32 mouse cellular contexts compared by ENCODE assay signal in the genomic region with DNA sequence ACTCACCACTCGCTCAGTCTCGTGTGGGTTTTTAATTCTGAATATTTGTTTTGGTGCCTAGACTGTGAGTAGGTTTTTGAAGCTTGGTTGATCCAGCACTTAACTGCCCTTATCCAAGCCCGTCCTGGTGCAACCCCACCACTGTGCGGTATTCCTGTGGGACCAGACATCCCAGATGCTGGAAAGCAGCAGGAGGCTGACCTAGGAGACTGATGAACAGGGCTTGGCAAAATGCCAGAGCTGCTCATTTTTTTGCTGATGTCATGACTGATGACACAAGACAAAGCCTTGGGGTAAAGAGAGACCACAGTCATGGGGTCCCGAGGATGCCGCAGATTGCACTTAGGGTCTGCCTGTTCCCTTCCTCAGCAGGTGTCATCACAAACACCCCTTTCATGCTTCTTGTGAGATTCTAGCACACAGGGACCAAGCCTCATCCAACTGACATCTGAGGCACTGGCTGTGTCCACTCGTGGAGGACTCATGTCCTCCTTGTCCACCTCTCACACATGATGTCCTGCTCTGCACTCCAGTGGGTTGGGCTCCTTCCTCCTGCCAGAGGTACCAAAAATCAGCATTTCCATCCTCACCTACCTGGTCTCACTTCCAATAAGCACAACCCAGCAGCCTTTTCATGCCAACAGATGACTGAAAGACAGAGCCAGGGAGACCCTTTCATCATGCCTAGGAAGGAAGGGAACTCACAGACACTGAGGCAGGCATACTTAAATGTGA. TPM values are rescaled to one million over a fixed set of nuclear protein-coding genes. Genes with fewer than 3 reads are reported as not detected.
DNase-seq lines count a peak whose midpoint lies in the region; ATAC-seq lines count a peak whose summit lies in the region.
"Had no signal": no experiment of that assay in that cellular context is flagged by ENCODE, and none has a peak within 500 bp of the region (broad histone marks: within the 10 kb centered on the region; RNA-seq: fewer than 3 reads in every experiment).

No protein-coding gene starts in this region.

- no peak overlapping the region for H3K4me2 ChIP-seq in heart, embryonic 11.5 days
- H3K4me2 ChIP-seq in midbrain, embryonic 11.5 days: no peak overlapping the region
- H3K4me2 ChIP-seq in midbrain, embryonic 13.5 days (replicated peaks): no peak overlapping the region
- H3K4me2 ChIP-seq: embryonic facial prominence, embryonic 13.5 days; forebrain, embryonic 12.5 days; heart, embryonic 12.5 days; heart, embryonic 15.5 days; hindbrain, embryonic 13.5 days had no signal

- no peaks in the 10 kb centered on the region for H3K9me3 ChIP-seq in heart, embryonic 10.5 days
- no peaks in the 10 kb centered on the region for H3K9me3 ChIP-seq in heart, embryonic 11.5 days (replicated peaks; ENCODE audit: control insufficient read depth, low read length)
- no peaks in the 10 kb centered on the region for H3K9me3 ChIP-seq in midbrain, embryonic 11.5 days (ENCODE audit: control insufficient read depth, low read length)
- no peaks in the 10 kb centered on the region for H3K9me3 ChIP-seq in midbrain, embryonic 13.5 days
- H3K9me3 ChIP-seq: embryonic facial prominence, embryonic 10.5 days; embryonic facial prominence, embryonic 13.5 days; forebrain, embryonic 12.5 days; heart, embryonic 15.5 days; hindbrain, embryonic 10.5 days; hindbrain, embryonic 13.5 days had no signal

- 0 out of 2 replicates have a peak, but pooled peaks cover 8% of the 10 kb centered on the region for H3K27me3 ChIP-seq in heart, embryonic 10.5 days (ENCODE audit: insufficient read depth, poor library complexity, severe bottlenecking)
- H3K27me3 ChIP-seq in heart, embryonic 11.5 days (ENCODE audit: control insufficient read depth, insufficient read depth, low read length): no peaks in the 10 kb centered on the region
- no peaks in the 10 kb centered on the region for H3K27me3 ChIP-seq in midbrain, embryonic 11.5 days (ENCODE audit: control insufficient read depth, insufficient read depth, low read length)
- H3K27me3 ChIP-seq in midbrain, embryonic 13.5 days: no peaks in the 10 kb centered on the region
- H3K27me3 ChIP-seq: embryonic facial prominence, embryonic 13.5 days; forebrain, embryonic 12.5 days; heart, embryonic 15.5 days; hindbrain, embryonic 13.5 days; Patski had no signal

- H3K4me3 ChIP-seq in heart, embryonic 10.5 days: no peak overlapping the region
- no peak overlapping the region for H3K4me3 ChIP-seq in heart, embryonic 11.5 days (ENCODE audit: low read depth, low read length)
- no peak overlapping the region for H3K4me3 ChIP-seq in midbrain, embryonic 11.5 days (ENCODE audit: low read depth, low read length)
- H3K4me3 ChIP-seq in midbrain, embryonic 13.5 days (replicated peaks): no peak overlapping the region
- H3K4me3 ChIP-seq: embryonic facial prominence, embryonic 10.5 days; embryonic facial prominence, embryonic 13.5 days; erythroblast, embryonic 14.5 days; forebrain, embryonic 12.5 days; gastrocnemius, adult 2 months; heart, embryonic 12.5 days; heart, embryonic 15.5 days; hindbrain, embryonic 10.5 days; hindbrain, embryonic 13.5 days had no signal

- no peak for ATAC-seq in heart, embryonic 11.5 days (replicated peaks; ENCODE audit: insufficient number of reproducible peaks, low FRiP score, low TSS enrichment)
- no peak for ATAC-seq in midbrain, embryonic 11.5 days (ENCODE audit: low FRiP score)
- ATAC-seq in midbrain, embryonic 13.5 days: no peak
- ATAC-seq in megakaryocyte progenitor cell, adult 5-6 weeks (replicated peaks; ENCODE audit: poor library complexity): no peak
- ATAC-seq: CD4-positive, CD25-positive, alpha-beta regulatory T cell, adult 4 months; forebrain, postnatal 0 days; hindbrain, embryonic 16.5 days; intestine, postnatal 0 days; Patski had no signal

- WGBS in heart, embryonic 10.5 days: 87% methylated on average over 7 of the region's 7 CpGs
- WGBS in heart, embryonic 11.5 days (ENCODE audit: insufficient replicate concordance): 75% methylated on average over 7 of the region's 7 CpGs
- 88% methylated on average over 7 of the region's 7 CpGs for WGBS in midbrain, embryonic 11.5 days
- 89% methylated on average over 7 of the region's 7 CpGs for WGBS in midbrain, embryonic 13.5 days

- no peak overlapping the region for H3K27ac ChIP-seq in heart, embryonic 10.5 days
- H3K27ac ChIP-seq in heart, embryonic 11.5 days (ENCODE audit: low read depth, low read length): no peak overlapping the region
- no peak overlapping the region for H3K27ac ChIP-seq in midbrain, embryonic 11.5 days (ENCODE audit: low read depth, low read length)
- no peak overlapping the region for H3K27ac ChIP-seq in midbrain, embryonic 13.5 days
- H3K27ac ChIP-seq: embryonic facial prominence, embryonic 10.5 days; embryonic facial prominence, embryonic 13.5 days; forebrain, embryonic 12.5 days; gastrocnemius, adult 2 months; heart, embryonic 15.5 days; hindbrain, embryonic 10.5 days; hindbrain, embryonic 13.5 days had no signal

- DNase-seq in heart, embryonic 10.5 days (ENCODE audit: low spot score): peak; percentile 61
- DNase-seq in midbrain, embryonic 11.5 days (ENCODE audit: low spot score, missing footprints): peak; percentile 57
- peak; percentile 9 for DNase-seq in adipocyte (ENCODE audit: low spot score)
- DNase-seq: adrenal gland, adult 2 months; adrenal gland, postnatal 14 days; cerebellum, adult 11-12 months; cerebellum, adult 8-10 months; cerebellum, postnatal 10 days; cerebellum, postnatal 36 days; embryo, embryonic 11 days; forebrain, postnatal 0 days; gastrocnemius, adult 2 months; gastrocnemius, postnatal 14 days; heart, adult 18-20 months; heart, postnatal 10 days; heart, postnatal 36 days had no signal

- H3K9ac ChIP-seq in heart, embryonic 11.5 days (ENCODE audit: low read depth, low read length): no peak overlapping the region
- H3K9ac ChIP-seq in midbrain, embryonic 11.5 days (ENCODE audit: low read length): no peak overlapping the region
- no peak overlapping the region for H3K9ac ChIP-seq in midbrain, embryonic 13.5 days (replicated peaks)
- H3K9ac ChIP-seq: embryonic facial prominence, embryonic 13.5 days; forebrain, embryonic 12.5 days; forebrain, postnatal 0 days; heart, embryonic 12.5 days; heart, embryonic 15.5 days; hindbrain, embryonic 13.5 days had no signal

- no peaks in the 10 kb centered on the region for H3K4me1 ChIP-seq in heart, embryonic 10.5 days
- no peaks in the 10 kb centered on the region for H3K4me1 ChIP-seq in heart, embryonic 11.5 days (ENCODE audit: control insufficient read depth, insufficient read depth, low read length)
- no peaks in the 10 kb centered on the region for H3K4me1 ChIP-seq in midbrain, embryonic 11.5 days (ENCODE audit: control insufficient read depth, insufficient read depth, low read length)
- no peaks in the 10 kb centered on the region for H3K4me1 ChIP-seq in midbrain, embryonic 13.5 days (replicated peaks)
- H3K4me1 ChIP-seq: forebrain, embryonic 12.5 days; heart, embryonic 12.5 days; heart, embryonic 15.5 days; hindbrain, embryonic 10.5 days; hindbrain, embryonic 13.5 days had no signal

- H3K36me3 ChIP-seq in heart, embryonic 10.5 days: no peaks in the 10 kb centered on the region
- no peaks in the 10 kb centered on the region for H3K36me3 ChIP-seq in heart, embryonic 11.5 days (ENCODE audit: control insufficient read depth, insufficient read depth, low read length)
- no peaks in the 10 kb centered on the region for H3K36me3 ChIP-seq in midbrain, embryonic 11.5 days (ENCODE audit: control insufficient read depth, insufficient read depth, low read length)
- no peaks in the 10 kb centered on the region for H3K36me3 ChIP-seq in midbrain, embryonic 13.5 days
- H3K36me3 ChIP-seq: embryonic facial prominence, embryonic 10.5 days; embryonic facial prominence, embryonic 13.5 days; forebrain, embryonic 12.5 days; heart, embryonic 12.5 days; heart, embryonic 15.5 days; hindbrain, embryonic 10.5 days; hindbrain, embryonic 13.5 days had no signal

RNA-seq across cellular contexts. Expression of gene Gm10320, which starts 46.2 kb away (rescaled TPM):
- polyA plus RNA-seq in heart, embryonic 10.5 days (2016; fragmentation: Nextera tagmentation; extraction: Ambion mirVana): 0.48 and 0.82 TPM in 2 replicates
- polyA plus RNA-seq in heart, embryonic 11.5 days (2014; fragmentation: Nextera tagmentation; extraction: Ambion mirVana): 0.37 and 0.65 TPM in 2 replicates
- polyA plus RNA-seq in midbrain, embryonic 11.5 days (2014; fragmentation: Nextera tagmentation; extraction: Ambion mirVana): 0.88 and 1.0 TPM in 2 replicates
- polyA plus RNA-seq in midbrain, embryonic 13.5 days (2015; fragmentation: Nextera tagmentation; extraction: Ambion mirVana): 0.51 and 2.4 TPM in 2 replicates
- total RNA-seq in megakaryocyte progenitor cell, adult 5-6 weeks (2015): 14.4 and 15.0 TPM in 2 replicates
- total RNA-seq in megakaryocyte progenitor cell, adult 5-6 weeks (2017): 0.54 and 1.7 TPM in 2 replicates
- total RNA-seq: adrenal gland, adult 2 months; adrenal gland, postnatal 14 days; forebrain, postnatal 0 days; gastrocnemius, adult 2 months; gastrocnemius, postnatal 14 days; gastrocnemius, postnatal 4 days; heart, adult 18-20 months; heart, postnatal 10 days; heart, postnatal 36 days had no signal

Comparison
In these comparisons a context has a peak if more than half of its experiments do, and no peak if none do; other contexts are left out.
1. DNase-seq: peak in every context shown above with its lines; median percentile 61 in heart, embryonic 10.5 days; 57 in midbrain, embryonic 11.5 days; 9 in adipocyte.